Mouse (Mus musculus): ENCODE results near the gene Gm9513. TPM values are rescaled to one million over a fixed set of nuclear protein-coding genes. Genes with fewer than 3 reads are reported as not detected.

Gm9513 gene
- total RNA-seq (2021) = not detected

- intact Hi-C loops (cut with DNase I) = no loop called here
- no peak for DNase-seq (ENCODE audit: extremely low spot score in 1 of 2, low spot score in 2 of 2)
These were observed at the start of gene Gm9513 for GRCm38 (mm10) chr9:36475338-36475737. TSS of gene Gm9513 (plus strand) at chr9:36475638.

DNA sequence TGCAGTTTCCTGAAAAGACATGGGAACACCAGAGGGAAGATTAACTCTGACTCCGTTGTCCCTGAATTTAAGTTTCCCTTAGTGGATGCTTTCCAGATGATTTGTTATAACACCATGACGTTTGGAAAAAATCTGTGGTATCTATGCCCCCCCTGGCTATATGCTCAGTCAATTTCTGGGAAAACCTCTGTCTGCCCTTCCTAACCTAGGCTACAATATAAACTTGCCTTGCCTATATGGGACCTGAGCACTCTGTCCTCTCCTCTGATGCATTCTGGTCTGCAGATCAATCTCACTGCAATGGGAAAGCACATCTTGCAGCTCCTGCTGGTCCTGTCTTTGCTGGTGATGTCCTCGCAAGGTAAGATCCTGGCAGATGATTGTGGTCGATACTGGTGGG lies 43.9 kb upstream of the Gm9513 start, which contains the start of gene Gm7257:
Gm7257 (plus strand) TSS at position 301 of the 400 bp plus-strand sequence.
- intact Hi-C loops (cut with DNase I) = no loop called here
- DNase-seq (ENCODE audit: extremely low spot score in 1 of 2, low spot score in 2 of 2) = no peak

- intact Hi-C loops (cut with DNase I) = no loop called here
These were observed 40.2 kb upstream of the Gm9513 start for GRCm38 (mm10) chr9:36435051-36435764.

DNA sequence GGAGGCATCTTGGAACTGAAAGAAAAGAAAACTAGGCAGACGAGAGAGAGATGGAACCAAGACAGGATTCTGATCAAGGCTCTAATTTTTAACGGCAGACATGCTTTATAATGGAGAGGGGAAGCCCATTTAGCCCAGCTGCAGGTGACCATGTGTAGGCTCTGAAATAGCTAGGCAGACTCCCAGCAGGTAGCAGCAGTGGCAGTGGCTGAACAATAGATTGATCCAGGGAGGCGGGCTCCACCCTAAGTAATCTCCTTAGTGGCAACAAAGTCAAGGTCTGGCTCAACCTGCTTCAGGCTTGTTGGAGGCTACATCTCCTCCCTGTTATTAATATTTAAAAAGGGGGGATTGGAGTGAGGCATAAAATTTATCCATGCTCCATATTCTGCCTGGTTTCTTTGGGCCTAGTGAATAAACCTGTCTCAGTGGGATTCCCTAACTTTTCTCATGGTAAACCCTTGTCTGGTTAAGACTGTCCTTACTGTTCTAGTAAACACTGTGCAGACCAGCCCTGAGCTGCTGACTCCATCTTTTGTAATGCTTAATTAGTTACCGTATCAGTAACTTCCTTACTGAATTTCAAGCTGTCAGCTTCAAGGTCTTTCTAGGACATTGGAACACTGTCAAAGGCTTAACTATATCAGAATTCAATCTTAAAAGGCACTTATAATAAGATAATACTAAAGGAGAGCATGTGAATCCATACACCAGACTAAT lies 19.2 kb downstream of the Gm9513 start:
- intact Hi-C loops (cut with DNase I) = no loop called here
- no peak for DNase-seq (ENCODE audit: extremely low spot score in 1 of 2, low spot score in 2 of 2)

More at GRCm38 (mm10) chr9:36435051-36435764, 40.2 kb upstream of the Gm9513 start:
- DNase-seq (ENCODE audit: extremely low spot score in 1 of 2, low spot score in 2 of 2) = no peak

DNA sequence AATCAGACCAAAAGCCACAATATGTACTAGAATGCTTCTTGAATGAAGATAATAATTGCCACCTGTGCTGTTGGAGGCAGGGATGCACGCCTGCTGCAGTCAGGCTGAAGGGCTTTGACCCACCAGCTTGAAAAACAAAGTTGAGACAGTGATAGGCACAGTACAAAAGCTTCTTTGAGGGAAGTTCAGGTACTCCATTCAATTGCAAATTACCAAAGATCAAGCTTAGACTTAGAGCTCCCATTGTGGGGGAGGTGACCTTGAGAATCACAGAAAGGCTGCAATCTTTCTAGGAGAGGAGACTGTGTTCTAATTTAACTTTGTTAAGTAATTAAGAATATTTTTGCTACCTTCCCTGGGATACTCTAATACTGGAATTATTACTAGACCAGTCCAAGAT lies 20.4 kb downstream of the Gm9513 start:
- intact Hi-C loops (cut with DNase I) = no loop called here
- no peak for DNase-seq (ENCODE audit: extremely low spot score in 1 of 2, low spot score in 2 of 2)

GRCm38 (mm10) chr9:36504211-36504610 lies 28.8 kb downstream of the Gm9513 start:
- intact Hi-C loops (cut with DNase I) = no loop called here
- DNase-seq (ENCODE audit: extremely low spot score in 1 of 2, low spot score in 2 of 2) = no peak

Other genes with a start within 250 kb of the Gm9513 start
- not detected for gene Gm7257, start 43.8 kb upstream of the Gm9513 start, total RNA-seq (2021)
- gene Gm5615, start 66.3 kb downstream of the Gm9513 start, total RNA-seq (2021) = not detected
- not detected for gene Gm17689, start 107.0 kb downstream of the Gm9513 start, total RNA-seq (2021)
- gene A630095E13Rik, start 167.7 kb downstream of the Gm9513 start, total RNA-seq (2021) = not detected
- gene Acrv1, start 217.6 kb downstream of the Gm9513 start, total RNA-seq (2021) = not detected